ENCODE assay signal across 8 mouse cellular contexts in genomic region chr2:14602788-14603187, GRCm38 (mm10). TPM values are rescaled to one million over a fixed set of nuclear protein-coding genes. Genes with fewer than 3 reads are reported as not detected.
DNase-seq lines count a peak whose midpoint lies in the region; ATAC-seq and TF ChIP-seq lines count a peak whose summit lies in the region.

Cacnb2 (plus strand) TSS chr2:14603088.

- ATAC-seq in frontal cortex, adult (ENCODE audit: low TSS enrichment) = no peak
- no peak for ATAC-seq in heart, embryonic 12.5 days (ENCODE audit: insufficient number of reproducible peaks, low FRiP score)

- no peaks in the 10 kb centered on the region for H3K9me3 ChIP-seq in heart, embryonic 12.5 days (replicated peaks)

- no peak for TF ChIP-seq CTCF in olfactory bulb, adult 2 months (IDR thresholded peaks at IDR 0.05; ENCODE audit: insufficient read depth, low read depth, low read length)

- H3K4me2 ChIP-seq in heart, embryonic 12.5 days = peak within 1 kb of the TSS; percentile 71

- H3K27me3 ChIP-seq in heart, embryonic 12.5 days (replicated peaks) = no peaks in the 10 kb centered on the region

- 40% methylated on average over 3 of the region's 3 CpGs for WGBS in heart, embryonic 12.5 days
- WGBS in olfactory bulb, adult 2 months = 59% methylated on average over 3 of the region's 3 CpGs

- H3K27ac ChIP-seq in heart, embryonic 12.5 days (ENCODE audit: poor library complexity, severe bottlenecking) = peak within 1 kb of the TSS; percentile 91
- no peak within 1 kb of the TSS for H3K27ac ChIP-seq in olfactory bulb, adult 2 months (ENCODE audit: insufficient read depth, low read depth, low read length)

- peak within 1 kb of the TSS; percentile 66 for H3K4me3 ChIP-seq in heart, embryonic 12.5 days
- H3K4me3 ChIP-seq in olfactory bulb, adult 2 months (ENCODE audit: insufficient read depth, low read depth, low read length) = peak within 1 kb of the TSS; percentile 54

- no peaks in the 10 kb centered on the region for H3K36me3 ChIP-seq in heart, embryonic 12.5 days

- H3K4me1 ChIP-seq in heart, embryonic 12.5 days (replicated peaks) = peaks cover 14% of the 10 kb centered on the region
- H3K4me1 ChIP-seq in olfactory bulb, adult 2 months (ENCODE audit: control insufficient read depth, insufficient read depth, low read length) = peaks cover 3% of the 10 kb centered on the region; the same call in 1 of the 2 replicates

- DNase-seq in frontal cortex, adult 2 months (ENCODE audit: extremely low spot score in 1 of 2, low spot score in 1 of 2) = no peak
- DNase-seq in adrenal gland, adult 2 months = no peak
- no peak for DNase-seq in left cerebral cortex, postnatal 14 days (ENCODE audit: low spot score in 2 of 2)
- no peak for DNase-seq in spleen, postnatal 10 days (ENCODE audit: low spot score in 2 of 2)
- DNase-seq in cerebellum, adult 11 months = no peak

- intact Hi-C loops in left cerebral cortex, postnatal 14 days (cut with DNase I) = no loop called here

- no peak for TF ChIP-seq POLR2A in olfactory bulb, adult 2 months (IDR thresholded peaks at IDR 0.05; ENCODE audit: insufficient read depth, low read depth, low read length)

- peak within 1 kb of the TSS; percentile 82 for H3K9ac ChIP-seq in heart, embryonic 12.5 days

RNA-seq across cellular contexts. Expression of gene Cacnb2, which starts in this region (rescaled TPM):
- 37.4 and 43.5 TPM in 2 replicates for polyA plus RNA-seq in frontal cortex, adult 2 months (2012; rRNA removed)
- total RNA-seq in adrenal gland, adult 2 months (2021) = 10 to 100 TPM; 29.5 to 42.5 TPM
- 11.2 and 16.2 TPM in 2 replicates for polyA plus RNA-seq in adrenal gland, adult 2 months (2012; rRNA removed)
- 11.0 and 13.0 TPM in 2 replicates for polyA plus RNA-seq in heart, embryonic 12.5 days (2016; fragmentation: Nextera tagmentation; extraction: Ambion mirVana)
- 10 to 100 TPM; 39.4 to 41.3 TPM for total RNA-seq in left cerebral cortex, postnatal 14 days (2021)
- polyA plus RNA-seq in olfactory bulb, adult 2 months (2012; ENCODE audit: insufficient read depth, insufficient read length, low replicate concordance, missing spikeins) = not detected in 2 replicates

Comparison
In these comparisons a context has a peak if more than half of its experiments do, and no peak if none do; other contexts are left out.
1. RNA of gene Cacnb2 (polyA plus RNA-seq): 37.4 to 43.5 TPM in frontal cortex, adult 2 months, 11.2 to 16.2 TPM in adrenal gland, adult 2 months and 11.0 to 13.0 TPM in heart, embryonic 12.5 days; not detected in olfactory bulb, adult 2 months; every median in the first group is over 10 times any median in the second.